Mouse (Mus musculus): ENCODE measurements around the gene Gstz1.
A peak's percentile ranks its signal among the peaks of the same experiment; 100 is the strongest.
"Not testable (repeated sequence)": the region's sequence is repeated elsewhere in the genome, so short reads cannot be mapped to it uniquely, and the experiment has no call there.

The Gstz1 gene

GRCm38 (mm10) chr12:87158099-87158498 lies 11.1 kb downstream of the Gstz1 start:
- DNase-seq (ENCODE audit: low spot score in 2 of 2) = no peak

GRCm38 (mm10) chr12:87160310-87160709 lies 13.3 kb downstream of the Gstz1 start:
- no peak for DNase-seq (ENCODE audit: low spot score in 2 of 2)

GRCm38 (mm10) chr12:87160815-87161214 lies 13.8 kb downstream of the Gstz1 start:
- no peak for DNase-seq (ENCODE audit: low spot score in 2 of 2)

GRCm38 (mm10) chr12:87175194-87175946 lies 28.4 kb downstream of the Gstz1 start:
- DNase-seq (ENCODE audit: low spot score in 2 of 2) = no peak

GRCm38 (mm10) chr12:87177631-87178030 lies 30.7 kb downstream of the Gstz1 start:
- DNase-seq (ENCODE audit: low spot score in 2 of 2) = no peak

- no peak for DNase-seq (ENCODE audit: low spot score in 2 of 2)
Observed at GRCm38 (mm10) chr12:87193008-87193407, 46.0 kb downstream of the Gstz1 start.

GRCm38 (mm10) chr12:87195069-87195468 lies 48.1 kb downstream of the Gstz1 start:
- no peak for DNase-seq (ENCODE audit: low spot score in 2 of 2)

- DNase-seq (ENCODE audit: low spot score in 2 of 2) = no peak
Observed at GRCm38 (mm10) chr12:87196310-87196709, 49.3 kb downstream of the Gstz1 start.

GRCm38 (mm10) chr12:87198792-87199191 lies 51.8 kb downstream of the Gstz1 start:
- no peak for DNase-seq (ENCODE audit: low spot score in 2 of 2)

- DNase-seq (ENCODE audit: low spot score in 2 of 2) = peak in 1 of 2 experiments; percentile 18
Observed at GRCm38 (mm10) chr12:87199206-87199972, 52.4 kb downstream of the Gstz1 start, which contains the start of gene Samd15. Gene Samd15 (plus strand): TSS chr12:87199723.

- DNase-seq (ENCODE audit: low spot score in 2 of 2) = peak; percentile 47 to 52
Observed at GRCm38 (mm10) chr12:87199973-87200586, 53.1 kb downstream of the Gstz1 start, which contains the start of gene Tmed8. Gene Tmed8 (minus strand): TSS chr12:87200454.

GRCm38 (mm10) chr12:87201694-87202093 lies 54.7 kb downstream of the Gstz1 start:
- DNase-seq (ENCODE audit: low spot score in 2 of 2) = no peak

- DNase-seq (ENCODE audit: low spot score in 2 of 2) = not testable (repeated sequence)
Observed at GRCm38 (mm10) chr12:87205789-87206188, 58.8 kb downstream of the Gstz1 start.

GRCm38 (mm10) chr12:87212844-87213606 lies 66.1 kb downstream of the Gstz1 start:
- no peak for DNase-seq (ENCODE audit: low spot score in 2 of 2)

All from frontal cortex, postnatal 25 days (tissue).